Mouse (Mus musculus): Measurements from ENCODE around the gene Apba2.

GRCm38 (mm10) chr7:64504691-64505231 is 3.3 kb downstream of the Apba2 start:
- no peak for TF ChIP-seq EP300 (IDR thresholded peaks at IDR 0.05; ENCODE audit: low read depth)
- no peak for TF ChIP-seq CTCF (IDR thresholded peaks at IDR 0.05; ENCODE audit: low read depth)

Data from heart, postnatal 0 days (tissue).